Mouse (Mus musculus): ENCODE data around the gene D430041D05Rik. TPM values are rescaled to one million over a fixed set of nuclear protein-coding genes. Genes with fewer than 3 reads are reported as not detected.

D430041D05Rik gene
- polyA plus RNA-seq, 1 experiment from 2014 or later: not detected

- Histone ChIP-seq H3K4me3 (replicated peaks) (no peak overlapping the region), H3K9ac (no peak overlapping the region), H3K36me3 (replicated peaks) (no peaks in the 10 kb centered on the region), H3K4me2 (no peak overlapping the region), H3K27ac (replicated peaks) (no peak overlapping the region), H3K9me3 (replicated peaks) (no peaks in the 10 kb centered on the region), H3K4me1 (replicated peaks) (0 out of 2 replicates have a peak, but pooled peaks cover 4% of the 10 kb centered on the region), H3K27me3 (peaks cover 72% of the 10 kb centered on the region)
- WGBS (ENCODE audit: insufficient replicate concordance): 51% methylated on average over 7 of the region's 7 CpGs
- no peak for ATAC-seq (ENCODE audit: insufficient read depth)
Measured at GRCm38 (mm10) chr2:104408351-104408750, 2.5 kb downstream of the D430041D05Rik start.

- Histone ChIP-seq H3K27ac (replicated peaks) (no peak overlapping the region), H3K4me1 (replicated peaks) (0 out of 2 replicates have a peak, but pooled peaks cover 4% of the 10 kb centered on the region), H3K4me2 (no peak overlapping the region), H3K9me3 (replicated peaks) (no peaks in the 10 kb centered on the region), H3K27me3 (peaks cover 70% of the 10 kb centered on the region), H3K36me3 (replicated peaks) (no peaks in the 10 kb centered on the region), H3K9ac (no peak overlapping the region), H3K4me3 (replicated peaks) (no peak overlapping the region)
- 40% methylated on average over 4 of the region's 4 CpGs for WGBS (ENCODE audit: insufficient replicate concordance)
- no peak for ATAC-seq (ENCODE audit: insufficient read depth)
Measured at GRCm38 (mm10) chr2:104407913-104408312, 2.9 kb downstream of the D430041D05Rik start.

- Histone ChIP-seq H3K9me3 (replicated peaks) (no peaks in the 10 kb centered on the region), H3K36me3 (replicated peaks) (no peaks in the 10 kb centered on the region), H3K27ac (replicated peaks) (no peak overlapping the region), H3K27me3 (peaks cover 31% of the 10 kb centered on the region), H3K4me2 (no peak overlapping the region), H3K9ac (no peak overlapping the region), H3K4me3 (replicated peaks) (no peak overlapping the region), H3K4me1 (replicated peaks) (no peaks in the 10 kb centered on the region)
- ATAC-seq (ENCODE audit: insufficient read depth): no peak
- 69% methylated on average over 6 of the region's 6 CpGs for WGBS (ENCODE audit: insufficient replicate concordance)
Measured at GRCm38 (mm10) chr2:104404036-104404435, 6.8 kb downstream of the D430041D05Rik start.

GRCm38 (mm10) chr2:104398651-104399290 is 12.0 kb downstream of the D430041D05Rik start:
- Histone ChIP-seq H3K27me3 (no peaks in the 10 kb centered on the region), H3K4me2 (no peak overlapping the region), H3K9ac (no peak overlapping the region), H3K27ac (replicated peaks) (no peak overlapping the region), H3K36me3 (replicated peaks) (no peaks in the 10 kb centered on the region), H3K4me1 (replicated peaks) (no peaks in the 10 kb centered on the region), H3K4me3 (replicated peaks) (no peak overlapping the region), H3K9me3 (replicated peaks) (no peaks in the 10 kb centered on the region)
- no peak for ATAC-seq (ENCODE audit: insufficient read depth)
- 76% methylated on average over 6 of the region's 6 CpGs for WGBS (ENCODE audit: insufficient replicate concordance)

GRCm38 (mm10) chr2:104395961-104396360 is 14.9 kb downstream of the D430041D05Rik start:
- no peaks in the 10 kb centered on the region for H3K4me1 ChIP-seq (replicated peaks)
- H3K9ac ChIP-seq: no peak overlapping the region
- H3K4me3 ChIP-seq (replicated peaks): no peak overlapping the region
- H3K4me2 ChIP-seq: no peak overlapping the region
- ATAC-seq (ENCODE audit: insufficient read depth): no peak
- no peaks in the 10 kb centered on the region for H3K27me3 ChIP-seq
- no peak overlapping the region for H3K27ac ChIP-seq (replicated peaks)
- no peaks in the 10 kb centered on the region for H3K9me3 ChIP-seq (replicated peaks)
- H3K36me3 ChIP-seq (replicated peaks): no peaks in the 10 kb centered on the region
- WGBS (ENCODE audit: insufficient replicate concordance): 58% methylated on average over 9 of the region's 9 CpGs

- no peak overlapping the region for H3K9ac ChIP-seq
- WGBS (ENCODE audit: insufficient replicate concordance): 43% methylated on average over 2 of the region's 2 CpGs
- ATAC-seq (ENCODE audit: insufficient read depth): no peak
- H3K27me3 ChIP-seq: no peaks in the 10 kb centered on the region
- no peaks in the 10 kb centered on the region for H3K9me3 ChIP-seq (replicated peaks)
- H3K27ac ChIP-seq (replicated peaks): no peak overlapping the region
- H3K36me3 ChIP-seq (replicated peaks): no peaks in the 10 kb centered on the region
- no peak overlapping the region for H3K4me2 ChIP-seq
- no peak overlapping the region for H3K4me3 ChIP-seq (replicated peaks)
- H3K4me1 ChIP-seq (replicated peaks): no peaks in the 10 kb centered on the region
Measured at GRCm38 (mm10) chr2:104394769-104395168, 16.0 kb downstream of the D430041D05Rik start.

GRCm38 (mm10) chr2:104392700-104393312 is 18.0 kb downstream of the D430041D05Rik start:
- H3K4me2 ChIP-seq: no peak overlapping the region
- 55% methylated on average over 4 of the region's 4 CpGs for WGBS (ENCODE audit: insufficient replicate concordance)
- H3K27me3 ChIP-seq: no peaks in the 10 kb centered on the region
- no peak overlapping the region for H3K9ac ChIP-seq
- H3K27ac ChIP-seq (replicated peaks): no peak overlapping the region
- no peaks in the 10 kb centered on the region for H3K36me3 ChIP-seq (replicated peaks)
- no peaks in the 10 kb centered on the region for H3K4me1 ChIP-seq (replicated peaks)
- no peaks in the 10 kb centered on the region for H3K9me3 ChIP-seq (replicated peaks)
- no peak for ATAC-seq (ENCODE audit: insufficient read depth)
- no peak overlapping the region for H3K4me3 ChIP-seq (replicated peaks)

GRCm38 (mm10) chr2:104389231-104389630 is 21.6 kb downstream of the D430041D05Rik start:
- no peak overlapping the region for H3K4me2 ChIP-seq
- 74% methylated on average over 11 of the region's 11 CpGs for WGBS (ENCODE audit: insufficient replicate concordance)
- H3K27ac ChIP-seq (replicated peaks): no peak overlapping the region
- no peaks in the 10 kb centered on the region for H3K9me3 ChIP-seq (replicated peaks)
- H3K4me3 ChIP-seq (replicated peaks): no peak overlapping the region
- H3K4me1 ChIP-seq (replicated peaks): no peaks in the 10 kb centered on the region
- H3K27me3 ChIP-seq: no peaks in the 10 kb centered on the region
- ATAC-seq (ENCODE audit: insufficient read depth): no peak
- no peak overlapping the region for H3K9ac ChIP-seq
- no peaks in the 10 kb centered on the region for H3K36me3 ChIP-seq (replicated peaks)

- Histone ChIP-seq H3K4me1 (replicated peaks) (no peaks in the 10 kb centered on the region), H3K36me3 (replicated peaks) (no peaks in the 10 kb centered on the region), H3K4me2 (no peak overlapping the region), H3K4me3 (replicated peaks) (no peak overlapping the region), H3K9me3 (replicated peaks) (no peaks in the 10 kb centered on the region), H3K27me3 (no peaks in the 10 kb centered on the region; the same call in 1 of the 2 replicates), H3K9ac (no peak overlapping the region), H3K27ac (replicated peaks) (no peak overlapping the region)
- 47% methylated on average over 2 of the region's 2 CpGs for WGBS (ENCODE audit: insufficient replicate concordance)
- no peak for ATAC-seq (ENCODE audit: insufficient read depth)
Measured at GRCm38 (mm10) chr2:104385941-104386340, 24.9 kb downstream of the D430041D05Rik start.

GRCm38 (mm10) chr2:104383589-104383988 is 27.2 kb downstream of the D430041D05Rik start:
- H3K4me1 ChIP-seq (replicated peaks): no peaks in the 10 kb centered on the region
- no peak for ATAC-seq (ENCODE audit: insufficient read depth)
- H3K4me2 ChIP-seq: no peak overlapping the region
- H3K9me3 ChIP-seq (replicated peaks): no peaks in the 10 kb centered on the region
- no peaks in the 10 kb centered on the region for H3K36me3 ChIP-seq (replicated peaks)
- H3K27me3 ChIP-seq: peaks cover 7% of the 10 kb centered on the region; the same call in 1 of the 2 replicates
- H3K4me3 ChIP-seq (replicated peaks): no peak overlapping the region
- H3K27ac ChIP-seq (replicated peaks): no peak overlapping the region
- no peak overlapping the region for H3K9ac ChIP-seq
- WGBS (ENCODE audit: insufficient replicate concordance): 72% methylated on average over 4 of the region's 4 CpGs

- H3K27me3 ChIP-seq: peaks cover 7% of the 10 kb centered on the region; the same call in 1 of the 2 replicates
- H3K36me3 ChIP-seq (replicated peaks): no peaks in the 10 kb centered on the region
- no peaks in the 10 kb centered on the region for H3K9me3 ChIP-seq (replicated peaks)
- no peaks in the 10 kb centered on the region for H3K4me1 ChIP-seq (replicated peaks)
- H3K4me3 ChIP-seq (replicated peaks): no peak overlapping the region
- no peak overlapping the region for H3K9ac ChIP-seq
- WGBS (ENCODE audit: insufficient replicate concordance): 60% methylated on average over 6 of the region's 6 CpGs
- no peak overlapping the region for H3K4me2 ChIP-seq
- H3K27ac ChIP-seq (replicated peaks): no peak overlapping the region
- no peak for ATAC-seq (ENCODE audit: insufficient read depth)
Measured at GRCm38 (mm10) chr2:104382813-104383212, 28.0 kb downstream of the D430041D05Rik start.

Measured in liver, embryonic 15.5 days (tissue).